Mouse (Mus musculus) heart, postnatal 36 days (tissue): ENCODE results near the gene Bcl2l1. TPM values are rescaled to one million over a fixed set of nuclear protein-coding genes. Genes with fewer than 3 reads are reported as not detected.
A peak's percentile ranks its signal among the peaks of the same experiment; 100 is the strongest.

ENCODE experiments used
- DNase-seq, 2 experiments: peaks; one replicate each; pipeline ENCODE4 v3.0.0; 2021 to 2022
- intact Hi-C: fragments of 180-260 bp; cut with DNase I; formaldehyde crosslinking; loops from one replicate; pipeline ENCODE4 v1.15.1; 2025
- total RNA-seq, 2 experiments: library from RNA; stranded (reverse); gene quantifications; 2 replicates each; pipeline ENCODE4 v1.2.3; 2021

The Bcl2l1 gene
- total RNA-seq, 2 experiments from 2014 or later, result 52.5 to 73.5 TPM

DNA sequence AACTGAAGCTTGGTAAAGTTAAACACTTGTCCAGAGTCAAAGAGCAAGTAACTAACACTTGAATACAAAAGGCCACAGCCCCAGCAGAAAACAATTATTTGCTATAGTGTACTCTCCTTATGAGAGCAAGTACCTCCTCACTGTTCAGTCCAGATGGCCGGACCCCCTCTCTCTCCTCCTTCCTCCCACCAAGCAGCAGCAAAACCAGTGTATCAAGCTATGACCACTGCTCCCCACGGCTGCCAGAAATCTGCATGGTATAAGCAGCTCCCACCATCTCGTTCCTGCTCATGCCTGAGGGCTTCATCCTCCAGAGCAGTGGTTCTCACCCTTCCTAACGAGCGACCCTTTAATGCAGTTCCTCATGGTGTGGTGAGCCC is 26.4 kb downstream of the Bcl2l1 start:
- no peak for DNase-seq
- intact Hi-C loops, result no loop called here

DNA sequence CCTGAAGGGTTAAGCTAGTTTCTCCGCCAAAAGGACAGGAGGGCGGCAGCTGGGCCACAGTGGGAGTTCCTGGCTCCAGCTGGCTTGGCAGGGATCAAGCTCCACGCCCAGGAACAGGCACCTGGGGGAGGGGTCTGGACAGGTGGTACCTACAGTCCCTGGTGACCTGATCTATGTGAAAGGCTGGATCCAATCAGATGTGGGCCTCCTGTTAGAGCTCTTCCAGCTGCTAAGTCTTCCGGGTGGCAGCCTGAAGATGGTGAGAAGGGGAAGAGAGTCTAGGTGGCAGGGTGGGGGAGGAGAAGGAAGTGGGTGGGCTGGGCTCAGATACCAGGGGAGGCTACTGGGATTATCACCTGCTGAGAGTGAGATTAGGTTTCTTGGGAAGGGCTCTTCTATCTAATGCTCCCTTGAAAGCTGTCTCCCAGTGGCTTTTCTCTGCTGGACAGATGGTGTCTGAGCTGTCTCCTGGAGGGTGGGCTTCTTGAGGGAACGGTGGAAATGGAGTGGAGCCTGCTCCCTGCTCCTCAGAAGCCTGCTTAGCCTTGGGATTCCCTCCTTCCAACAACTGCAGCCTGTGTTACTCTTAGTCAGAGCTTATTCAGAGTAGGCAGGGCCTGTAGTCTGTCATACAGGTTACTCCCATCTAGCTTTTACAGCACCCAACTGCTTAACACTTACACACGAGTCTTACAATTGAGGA is 27.0 kb downstream of the Bcl2l1 start:
- intact Hi-C loops, result no loop called here
- DNase-seq, result no peak

DNA sequence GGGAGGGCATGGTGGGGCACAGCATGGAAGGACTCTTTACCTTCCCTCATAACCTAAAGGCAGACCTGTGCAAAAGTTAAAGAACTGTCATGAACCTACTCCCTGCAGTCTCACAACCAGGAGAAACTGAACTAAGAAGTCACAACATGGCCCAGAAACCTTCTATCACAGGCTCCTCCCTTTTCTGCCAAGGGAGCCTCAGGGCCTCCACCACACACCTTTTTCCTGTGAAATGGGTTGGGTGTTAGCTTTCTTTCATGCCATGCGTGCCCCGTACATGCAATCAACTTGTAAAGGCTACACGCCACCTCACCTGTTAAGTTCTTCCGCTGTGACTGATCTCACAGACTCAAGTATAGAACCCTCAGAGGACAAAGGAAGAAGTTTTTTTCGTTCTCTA is 28.4 kb downstream of the Bcl2l1 start:
- intact Hi-C loops, result no loop called here

DNA sequence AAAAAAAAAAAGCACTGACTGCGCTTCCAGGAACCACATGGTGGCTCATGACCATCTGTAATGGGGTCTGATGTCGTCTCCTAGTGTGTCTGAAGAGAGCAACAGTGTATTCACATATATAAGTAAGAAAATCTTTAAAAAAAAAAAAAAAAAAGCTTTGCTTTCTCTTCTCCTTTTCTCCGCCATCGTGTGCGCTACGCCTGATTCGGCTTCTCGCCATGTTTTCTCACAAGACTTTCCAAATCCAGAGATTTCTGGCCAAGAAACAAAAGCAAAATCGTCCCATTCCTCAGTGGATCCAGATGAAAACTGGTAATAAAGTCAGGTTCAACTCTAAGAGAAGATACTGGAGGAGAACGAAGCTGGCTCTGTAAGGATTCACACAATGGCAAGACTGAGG is 29.2 kb downstream of the Bcl2l1 start:
- intact Hi-C loops, result no loop called here
- no peak for DNase-seq

More for the DNA sequence above, 28.4 kb downstream of the Bcl2l1 start:
- DNase-seq, result no peak

DNA sequence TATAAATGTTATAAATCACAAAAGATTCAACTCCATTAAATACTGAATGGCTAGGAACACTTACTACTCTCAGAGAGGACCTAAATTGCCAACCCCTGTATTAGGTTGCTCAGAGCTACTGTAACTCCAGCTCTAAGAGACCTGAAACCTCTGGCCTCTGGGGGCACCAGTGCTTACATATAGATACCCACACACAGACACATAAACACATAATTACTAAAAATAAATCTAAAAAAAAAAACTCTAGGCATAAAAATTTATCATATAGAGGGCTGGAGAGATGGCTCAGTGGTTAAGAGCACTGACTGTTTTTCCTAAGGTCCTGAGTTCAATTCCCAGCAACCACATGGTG is 30.8 kb downstream of the Bcl2l1 start:
- intact Hi-C loops, result no loop called here

DNA sequence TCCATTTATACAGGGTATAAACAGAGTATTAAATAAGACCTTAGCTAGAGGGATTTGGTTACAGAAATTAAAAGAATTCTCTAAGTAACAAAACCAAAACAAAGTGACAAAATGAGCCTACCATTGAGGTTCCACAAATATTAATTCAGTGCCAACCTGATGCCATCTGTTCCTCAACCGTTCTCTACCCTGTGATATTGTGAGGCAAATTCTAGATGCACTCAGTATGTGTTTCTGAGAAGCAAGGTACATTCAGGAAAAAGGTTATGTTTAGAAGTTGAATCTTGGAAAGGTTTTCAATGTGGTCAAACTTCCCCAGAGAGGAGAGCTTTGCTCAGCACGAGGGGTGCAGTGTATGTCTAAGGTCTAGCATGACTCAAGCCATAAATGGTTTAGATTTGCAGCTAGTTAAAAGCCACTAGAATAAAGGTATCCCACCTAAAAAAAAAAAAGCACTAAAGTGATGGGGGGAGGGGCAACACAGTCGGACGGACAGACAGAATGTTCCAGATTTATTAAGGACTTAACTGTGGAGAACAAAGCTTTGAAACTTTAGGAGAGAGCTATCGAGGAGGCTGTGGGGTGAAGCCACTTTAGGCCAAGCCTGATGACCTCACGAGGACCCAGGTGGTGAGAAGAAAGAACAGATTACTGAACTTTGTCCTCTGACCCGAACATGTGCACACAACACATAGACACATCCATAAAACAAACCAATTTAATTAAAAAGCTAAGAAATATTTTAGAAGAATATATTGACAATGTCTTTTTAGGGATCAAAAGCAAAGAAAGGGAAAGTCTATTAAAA is 31.4 kb downstream of the Bcl2l1 start:
- no peak for DNase-seq
- intact Hi-C loops, result no loop called here

More for the DNA sequence above, 30.8 kb downstream of the Bcl2l1 start:
- no peak for DNase-seq

DNA sequence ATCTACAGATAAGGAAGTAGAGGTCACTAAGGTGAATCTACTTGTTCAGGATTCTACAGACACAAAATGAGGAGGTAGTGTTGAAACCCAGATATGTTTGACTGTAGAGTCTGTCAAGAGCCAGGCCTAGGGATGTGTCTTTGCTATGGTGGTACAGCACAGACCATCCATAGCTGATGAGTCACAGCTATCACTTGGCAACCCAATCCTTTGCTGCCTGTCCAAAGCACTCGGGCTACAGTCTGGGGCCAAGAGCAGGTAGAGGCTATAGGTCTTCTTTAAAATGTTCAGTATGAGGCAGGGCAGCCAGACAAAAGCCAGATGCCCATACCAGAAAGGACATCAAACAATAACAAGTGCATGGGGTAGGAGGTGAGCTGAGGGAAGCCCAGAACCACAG is 33.9 kb downstream of the Bcl2l1 start:
- no peak for DNase-seq
- intact Hi-C loops, result no loop called here

DNA sequence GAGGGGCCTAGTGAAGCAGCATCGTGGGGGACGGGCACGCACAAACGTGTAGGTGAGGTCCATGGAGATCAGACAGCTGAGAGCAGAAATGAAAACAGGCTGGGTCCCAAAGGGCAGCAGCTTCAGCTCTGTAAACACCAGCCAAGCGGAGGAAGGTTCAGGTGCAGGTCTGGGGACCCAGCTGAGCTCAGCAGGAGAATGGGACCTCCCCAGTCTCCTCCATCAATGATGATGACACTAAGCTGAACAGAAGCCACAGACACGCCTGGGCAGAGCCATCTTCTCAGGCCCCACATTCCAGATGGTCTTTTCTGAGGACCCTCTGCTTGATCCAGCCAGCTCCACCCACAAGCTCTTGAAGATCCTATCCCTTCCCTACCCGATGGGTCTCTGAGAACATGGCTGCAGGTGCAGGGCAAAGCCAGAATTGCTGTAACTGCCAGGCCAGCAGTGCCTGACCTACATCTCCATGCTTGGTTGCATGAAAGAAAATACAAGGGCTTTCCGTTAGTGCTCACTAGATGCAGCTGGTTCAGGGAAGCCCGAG is 37.2 kb downstream of the Bcl2l1 start:
- intact Hi-C loops, result no loop called here
- DNase-seq, result no peak

DNA sequence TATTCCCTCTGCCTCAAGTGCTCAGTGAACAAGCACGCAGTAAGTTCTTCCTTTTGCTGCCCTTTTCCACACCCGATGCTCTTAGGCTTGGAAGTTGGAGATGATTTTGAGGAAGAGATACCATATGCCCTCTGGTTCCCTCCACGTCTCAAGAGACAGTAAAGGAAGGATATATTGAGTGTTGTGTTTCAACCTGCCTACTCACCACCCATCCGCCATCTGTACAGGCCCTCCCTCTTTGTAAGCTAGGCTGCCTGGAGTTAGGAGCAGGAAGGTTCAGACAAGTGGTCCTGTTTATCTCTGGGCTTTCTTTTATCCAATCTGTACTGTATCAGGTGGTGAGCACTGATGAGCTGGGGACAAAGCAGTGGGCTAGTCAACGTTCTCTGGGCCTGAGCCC is 38.1 kb downstream of the Bcl2l1 start:
- intact Hi-C loops, result no loop called here
- no peak for DNase-seq

DNA sequence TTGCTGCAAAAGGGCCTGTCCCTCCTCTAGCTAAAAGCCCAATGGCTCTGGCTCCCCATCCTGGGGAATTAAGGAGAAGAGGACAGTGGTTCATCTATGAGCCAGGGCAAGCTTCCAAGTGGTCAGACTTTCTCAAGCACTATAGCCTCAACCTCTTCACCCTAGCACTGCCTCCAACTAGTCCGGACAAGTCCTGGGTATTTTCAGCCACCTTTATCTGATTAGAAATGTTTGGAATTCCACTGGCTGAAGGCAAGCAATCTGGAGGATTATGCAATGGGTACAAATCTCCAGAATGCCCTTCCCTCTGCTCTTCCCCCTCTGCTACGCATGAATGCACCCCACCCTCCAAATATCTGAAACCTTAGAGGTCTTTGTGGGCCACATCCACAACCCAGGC is 39.1 kb downstream of the Bcl2l1 start:
- no peak for DNase-seq
- intact Hi-C loops, result no loop called here

DNA sequence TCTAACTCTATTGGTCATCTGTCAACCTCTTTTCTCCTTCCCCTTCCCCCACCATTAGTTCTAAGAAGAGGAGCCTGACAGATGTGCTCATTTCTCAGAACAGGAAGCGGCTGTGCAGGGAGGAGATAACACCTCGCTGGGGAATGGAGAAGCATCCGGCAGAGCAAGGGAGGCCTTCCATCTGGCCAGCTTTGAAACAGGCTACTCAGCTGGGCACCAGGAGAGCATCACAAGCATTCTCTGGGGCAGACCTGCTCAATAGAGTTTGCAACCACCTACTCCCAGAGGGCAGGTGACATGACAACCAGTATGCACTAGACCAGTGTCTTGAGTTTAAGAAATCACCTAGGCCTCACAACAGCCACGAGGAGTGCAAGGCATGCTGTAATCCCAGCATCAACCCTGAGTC is 41.9 kb downstream of the Bcl2l1 start:
- DNase-seq, result peak; percentile 60 to 71
- intact Hi-C loops, result no loop called here

DNA sequence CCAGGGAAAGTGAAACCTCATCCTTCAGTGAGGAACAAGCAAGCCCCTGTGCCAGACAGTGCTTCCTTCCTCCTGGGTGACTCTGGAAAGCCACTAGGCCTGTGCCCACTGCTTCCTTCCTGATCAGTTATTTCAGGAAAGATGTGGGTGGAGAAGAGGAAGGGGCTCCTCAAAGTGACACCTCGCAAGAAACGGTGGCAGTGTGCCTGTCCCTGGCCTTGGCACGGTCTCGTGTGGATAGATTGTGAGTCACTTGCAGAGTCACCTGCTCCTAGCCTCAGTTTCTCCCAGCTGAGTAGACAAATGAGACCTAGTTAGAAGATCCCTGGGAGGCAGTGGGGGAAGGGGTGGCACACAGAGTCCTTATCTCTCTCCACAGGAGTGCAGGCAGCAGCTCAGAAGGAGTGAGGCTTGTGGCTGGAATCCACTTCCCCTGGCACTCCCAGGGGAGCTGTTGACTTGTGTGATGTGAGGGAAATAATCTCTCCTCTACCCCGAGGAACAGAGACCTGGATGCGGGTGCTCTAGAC is 42.6 kb downstream of the Bcl2l1 start:
- peak; percentile 63 to 74 for DNase-seq
- intact Hi-C loops, result no loop called here

DNA sequence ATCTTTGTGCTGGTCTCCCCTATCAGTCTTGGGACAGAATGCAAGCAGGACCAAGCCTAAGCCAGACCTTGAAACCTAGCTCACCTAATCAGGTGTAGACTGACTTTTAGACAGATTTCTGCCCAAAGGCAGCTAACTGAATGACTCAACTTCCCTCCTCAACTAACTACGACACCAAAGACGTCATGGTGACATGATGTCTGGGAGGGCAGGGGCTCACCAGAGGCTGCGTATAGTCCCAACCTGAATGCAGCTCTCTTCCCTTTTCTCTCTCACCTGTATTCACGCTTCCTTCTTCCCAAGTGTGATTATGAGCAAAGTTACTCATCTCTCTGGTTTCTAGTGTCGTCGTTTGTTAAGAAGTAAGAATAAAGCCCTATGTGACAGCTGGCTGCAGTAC is 44.0 kb downstream of the Bcl2l1 start:
- intact Hi-C loops, result no loop called here
- no peak for DNase-seq

DNA sequence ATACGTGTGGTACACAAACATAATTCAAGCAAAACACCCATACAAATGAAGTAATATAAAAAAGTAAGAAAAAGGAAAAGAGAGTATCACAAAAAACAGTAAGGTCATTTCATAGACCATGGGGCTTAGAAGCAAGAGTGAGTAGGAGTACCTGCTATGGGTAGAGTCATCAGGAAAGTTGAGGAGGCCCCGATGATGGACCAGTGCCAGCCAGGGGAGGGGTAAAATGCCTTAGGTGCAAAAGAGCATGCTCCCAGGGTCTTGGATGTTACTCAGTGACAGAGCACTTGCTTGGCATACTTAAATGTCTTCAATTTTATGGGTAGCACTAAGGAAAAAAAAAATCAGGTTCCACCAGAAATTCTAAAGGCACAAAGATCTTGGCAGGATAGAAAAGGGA is 44.4 kb downstream of the Bcl2l1 start:
- intact Hi-C loops, result no loop called here
- no peak for DNase-seq

DNA sequence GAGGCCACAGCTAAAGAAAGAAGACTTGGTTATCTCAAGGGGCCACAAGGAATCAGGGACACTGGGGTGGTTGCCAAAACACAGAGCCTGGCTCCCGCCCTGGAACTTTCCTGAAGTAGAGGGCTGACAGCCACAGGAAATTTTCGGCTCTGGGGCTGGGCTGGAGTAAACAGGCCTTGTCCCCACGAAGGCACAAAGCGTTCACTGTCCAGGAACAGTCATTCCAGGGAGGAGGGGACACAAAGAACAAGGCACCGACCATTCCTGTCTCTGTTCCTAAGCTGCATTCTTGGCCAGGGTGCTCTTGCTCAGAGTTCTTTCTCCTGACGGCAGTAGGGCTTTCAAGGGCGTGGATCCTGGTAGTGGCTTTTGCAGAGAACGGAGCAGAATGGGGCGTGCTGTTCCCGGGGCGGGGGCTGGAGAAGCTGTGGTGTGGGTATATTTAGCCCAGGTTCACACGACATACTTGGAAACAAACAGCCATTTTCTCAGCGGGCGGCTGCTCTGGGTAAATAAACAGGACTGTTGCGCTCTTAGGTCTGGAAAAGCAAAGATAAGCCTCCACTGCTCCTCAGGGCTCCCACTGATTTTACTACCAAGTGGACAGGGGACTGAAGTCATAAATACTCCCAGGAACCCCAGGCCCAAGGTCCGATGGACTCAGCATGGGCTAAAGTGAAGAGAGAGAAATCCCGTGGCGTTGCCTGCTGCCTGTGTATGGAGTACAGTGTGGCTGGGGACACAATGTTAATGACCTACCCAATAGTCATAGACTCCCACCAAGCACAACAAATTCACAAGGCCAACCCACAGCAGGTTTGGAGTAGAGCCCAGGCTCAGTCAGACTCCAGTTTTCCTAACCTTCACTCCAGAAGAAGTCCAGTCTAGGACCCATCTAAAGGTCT is 45.8 kb downstream of the Bcl2l1 start:
- intact Hi-C loops, result loop anchor here (1.0 to 2.0 kb wide), 4 partner anchors 35 to 79 kb away; partner anchors contain the start of gene Id1
- peak; percentile 86 to 91 for DNase-seq

DNA sequence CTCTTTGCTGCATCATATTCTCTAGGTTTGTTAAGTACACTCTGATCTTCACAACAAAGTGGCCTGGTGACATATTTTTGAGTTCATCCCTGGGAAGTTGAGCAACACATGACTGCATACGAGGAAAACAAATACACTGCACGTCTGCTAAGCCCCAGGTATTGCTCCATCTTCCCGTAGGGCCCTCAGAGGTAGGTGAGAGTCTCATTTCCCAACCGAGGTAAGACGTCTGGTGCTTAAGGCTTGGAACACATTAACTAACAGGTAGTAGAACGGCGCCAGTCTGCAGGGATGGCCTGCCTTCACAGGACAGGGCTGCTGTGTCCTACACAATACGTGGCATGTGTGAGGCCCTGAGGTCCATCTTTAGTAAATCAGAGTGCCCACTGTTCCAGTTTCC is 46.9 kb downstream of the Bcl2l1 start:
- intact Hi-C loops, result loop anchor here (1.0 to 2.0 kb wide), 4 partner anchors 36 to 78 kb away; partner anchors contain the start of gene Id1
- no peak for DNase-seq

DNA sequence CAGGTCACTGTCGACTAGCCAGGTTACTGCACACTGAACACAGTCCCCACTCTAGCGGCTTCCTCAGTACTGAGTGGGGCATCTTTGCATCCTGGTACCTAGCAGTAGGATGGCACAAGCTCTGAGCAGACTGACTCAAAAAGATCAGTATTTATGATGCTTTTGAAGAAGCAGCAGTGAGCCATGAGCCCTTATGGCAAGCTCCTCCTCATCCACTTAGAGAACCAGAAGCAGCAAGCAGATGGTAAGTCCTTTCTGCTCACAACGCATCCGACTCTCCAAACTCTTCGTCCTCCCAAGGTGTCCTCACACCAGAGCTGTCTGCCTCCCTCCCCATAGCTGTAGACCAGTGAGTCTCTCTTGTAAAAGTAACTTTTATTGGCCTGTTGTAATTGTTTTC is 48.3 kb downstream of the Bcl2l1 start:
- no peak for DNase-seq
- intact Hi-C loops, result loop anchor here (2.0 kb wide), 1 partner anchor 16 kb away; no protein-coding TSS in a partner anchor

DNA sequence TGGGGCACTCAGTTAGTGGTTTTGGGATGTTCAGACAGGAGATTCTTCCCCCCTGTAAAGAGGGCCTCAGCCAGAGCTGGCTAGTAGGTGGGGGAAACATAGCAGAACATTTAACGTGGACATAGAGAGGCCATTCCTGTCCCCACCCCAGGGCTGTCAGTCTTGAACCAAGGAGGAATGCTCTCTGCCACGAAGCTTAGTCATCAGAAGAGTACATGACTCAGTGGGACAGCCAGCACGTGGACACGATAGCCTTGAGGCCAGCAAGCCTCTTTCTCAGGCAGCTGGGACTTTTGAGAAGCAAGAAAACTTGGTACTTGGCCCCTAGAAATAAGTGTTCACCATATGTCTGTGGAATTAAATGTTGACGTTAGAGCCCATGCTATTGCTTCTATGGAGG is 48.9 kb downstream of the Bcl2l1 start:
- no peak for DNase-seq
- intact Hi-C loops, result loop anchor here (2.0 kb wide), 1 partner anchor 16 kb away; no protein-coding TSS in a partner anchor

DNA sequence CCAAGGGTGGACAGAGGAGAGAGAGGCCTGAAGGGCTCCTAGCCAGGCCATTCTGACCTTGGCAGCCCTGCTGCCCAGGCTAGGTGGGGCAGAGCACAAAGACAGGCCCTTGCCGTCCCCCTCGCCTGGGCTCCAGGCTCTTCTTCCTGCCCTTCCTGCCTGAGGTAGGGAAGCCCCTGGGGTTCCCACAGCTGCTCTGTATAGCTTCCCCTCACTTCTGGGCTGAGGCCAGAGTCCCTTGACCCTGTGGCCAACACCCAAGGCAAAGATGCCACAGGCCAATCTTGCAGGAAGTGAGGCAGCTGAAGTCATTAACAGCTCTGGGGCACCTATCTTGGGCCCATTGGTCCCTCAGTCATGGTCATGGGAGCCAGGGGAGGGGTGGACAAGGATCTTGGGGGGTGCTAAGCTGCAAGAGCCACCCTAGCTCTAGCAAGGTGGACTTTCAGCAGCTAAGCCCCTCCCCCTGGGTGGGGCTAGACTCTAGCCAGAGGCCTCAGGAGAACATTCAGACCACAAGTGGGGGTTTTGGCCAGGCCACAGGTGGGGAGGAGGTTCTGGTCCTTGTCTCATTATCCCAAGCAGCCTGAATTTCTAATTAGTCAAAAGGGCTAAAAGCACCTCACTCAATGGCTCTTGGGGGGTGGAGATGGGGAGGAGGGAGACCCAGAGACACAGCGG is 50.4 kb downstream of the Bcl2l1 start:
- DNase-seq, result no peak
- intact Hi-C loops, result no loop called here

DNA sequence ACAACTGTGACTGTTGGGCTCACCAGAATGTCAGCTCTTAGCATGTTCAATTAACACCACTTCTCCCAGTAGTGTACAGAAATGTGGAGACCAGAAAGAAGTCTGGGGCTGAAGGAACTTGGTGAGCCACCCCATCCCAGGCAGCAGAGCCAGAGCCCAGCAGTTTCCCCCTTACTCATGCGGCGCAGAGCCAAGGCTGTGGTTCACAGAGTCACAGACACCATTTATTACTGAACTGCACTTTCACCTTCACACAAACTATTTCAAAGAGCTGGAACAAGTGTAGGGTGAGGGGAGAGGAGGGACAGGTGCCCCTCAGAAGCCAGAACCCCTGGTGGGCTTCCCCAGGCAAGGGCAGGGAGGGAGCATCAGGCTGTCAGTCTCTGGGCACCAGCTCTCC is 51.1 kb downstream of the Bcl2l1 start:
- intact Hi-C loops, result no loop called here
- no peak for DNase-seq
